Mouse (Mus musculus): ENCODE measurements around the gene Mpc1. TPM values are rescaled to one million over a fixed set of nuclear protein-coding genes. Genes with fewer than 3 reads are reported as not detected.
A peak's percentile ranks its signal among the peaks of the same experiment; 100 is the strongest.
"Not testable (repeated sequence)": the region's sequence is repeated elsewhere in the genome, so short reads cannot be mapped to it uniquely, and the experiment has no call there.

The Mpc1 gene
- polyA plus RNA-seq, 1 experiment from 2014 or later = 96.2 TPM

DNA sequence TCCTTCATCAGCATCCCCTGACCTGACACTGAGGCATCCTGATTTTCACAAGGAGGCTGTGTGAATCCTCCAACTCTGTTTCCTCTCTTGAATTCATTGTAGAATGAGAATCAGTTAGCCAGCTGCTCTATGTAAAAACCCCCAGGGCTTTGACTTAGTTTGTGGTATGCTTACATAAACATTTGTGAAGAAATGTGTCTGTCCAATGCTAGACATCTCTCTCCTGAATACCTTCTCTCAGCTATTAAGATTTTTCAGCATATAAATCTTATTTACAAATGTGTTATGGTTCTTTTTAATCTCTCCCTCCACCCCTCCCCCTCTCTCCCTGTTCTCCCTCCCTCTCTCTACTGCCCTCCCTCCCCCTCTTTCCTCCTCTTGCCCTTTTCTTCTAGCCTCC is 28.4 kb upstream of the Mpc1 start:
- no peak overlapping the region for H3K4me3 ChIP-seq
- no peak overlapping the region for H3K27ac ChIP-seq
- H3K9me3 ChIP-seq = no peaks in the 10 kb centered on the region
- no peaks in the 10 kb centered on the region for H3K36me3 ChIP-seq
- H3K27me3 ChIP-seq (ENCODE audit: insufficient read depth, poor library complexity, severe bottlenecking) = peaks cover 8% of the 10 kb centered on the region; the same call in 1 of the 2 replicates
- H3K4me1 ChIP-seq = no peaks in the 10 kb centered on the region
- no peak for DNase-seq (ENCODE audit: low spot score)

GRCm38 (mm10) chr17:8254914-8255313 is 27.8 kb upstream of the Mpc1 start:
- Histone ChIP-seq H3K36me3 (no peaks in the 10 kb centered on the region), H3K27me3 (ENCODE audit: insufficient read depth, poor library complexity, severe bottlenecking) (peaks cover 12% of the 10 kb centered on the region), H3K27ac (no peak overlapping the region), H3K4me3 (no peak overlapping the region), H3K9me3 (no peaks in the 10 kb centered on the region), H3K4me1 (no peaks in the 10 kb centered on the region)
- WGBS = 65% methylated on average over 3 of the region's 3 CpGs
- DNase-seq (ENCODE audit: low spot score) = no peak

DNA sequence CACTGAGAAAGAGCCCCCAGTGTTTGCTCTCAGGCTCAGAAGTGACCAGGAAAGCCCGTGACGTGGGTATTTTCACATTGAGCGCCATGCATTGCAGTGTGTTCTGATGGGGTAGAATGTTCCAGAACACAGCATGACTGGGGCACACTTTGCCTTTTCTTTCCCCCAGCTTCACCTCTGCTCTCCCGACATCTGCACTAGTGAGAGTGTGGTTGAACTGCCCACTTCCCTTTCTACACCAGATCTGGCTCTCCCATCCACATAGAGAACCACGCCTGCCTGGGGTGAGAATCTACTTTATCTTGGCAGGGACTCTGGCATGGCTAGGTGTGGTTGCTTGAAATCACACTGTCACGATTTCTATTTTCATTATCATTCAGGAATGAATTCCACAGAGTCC is 27.1 kb upstream of the Mpc1 start:
- Histone ChIP-seq H3K4me1 (no peaks in the 10 kb centered on the region), H3K36me3 (no peaks in the 10 kb centered on the region), H3K27ac (no peak overlapping the region), H3K27me3 (ENCODE audit: insufficient read depth, poor library complexity, severe bottlenecking) (peaks cover 16% of the 10 kb centered on the region), H3K4me3 (no peak overlapping the region), H3K9me3 (no peaks in the 10 kb centered on the region)
- 74% methylated on average over 6 of the region's 6 CpGs for WGBS
- DNase-seq (ENCODE audit: low spot score) = no peak

DNA sequence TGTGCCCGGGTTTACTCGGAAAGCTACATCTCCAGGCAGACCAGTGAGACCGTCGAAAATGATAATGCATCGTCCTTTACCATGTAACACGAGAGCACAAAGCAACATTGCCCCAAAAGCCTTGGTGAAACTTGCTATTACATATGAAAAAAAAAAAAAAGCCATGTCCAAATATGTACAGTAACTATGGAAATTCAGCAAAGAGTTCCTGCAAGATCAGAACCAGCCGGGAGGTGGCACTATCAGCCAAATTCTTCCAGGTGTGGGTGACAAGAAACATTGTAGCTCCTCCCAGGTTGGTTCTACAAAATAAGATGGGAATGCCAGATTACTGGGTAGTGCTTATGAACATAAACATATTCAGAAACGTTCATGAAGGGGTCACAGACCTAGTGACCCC is 25.7 kb upstream of the Mpc1 start:
- Histone ChIP-seq H3K36me3 (no peaks in the 10 kb centered on the region), H3K4me3 (no peak overlapping the region), H3K4me1 (no peaks in the 10 kb centered on the region), H3K9me3 (no peaks in the 10 kb centered on the region), H3K27ac (no peak overlapping the region), H3K27me3 (ENCODE audit: insufficient read depth, poor library complexity, severe bottlenecking) (peaks cover 19% of the 10 kb centered on the region)
- 67% methylated on average over 8 of the region's 8 CpGs for WGBS
- DNase-seq (ENCODE audit: low spot score) = no peak

- H3K27ac ChIP-seq; DNase-seq (ENCODE audit: low spot score); H3K4me1 ChIP-seq; H3K4me3 ChIP-seq; H3K9me3 ChIP-seq; H3K36me3 ChIP-seq: not testable (repeated sequence)
- WGBS = 14% methylated on average over 7 of the region's 7 CpGs
- H3K27me3 ChIP-seq (ENCODE audit: insufficient read depth, poor library complexity, severe bottlenecking) = peaks cover 19% of the 10 kb centered on the region
Observed at GRCm38 (mm10) chr17:8264638-8265037, 18.1 kb upstream of the Mpc1 start.

DNA sequence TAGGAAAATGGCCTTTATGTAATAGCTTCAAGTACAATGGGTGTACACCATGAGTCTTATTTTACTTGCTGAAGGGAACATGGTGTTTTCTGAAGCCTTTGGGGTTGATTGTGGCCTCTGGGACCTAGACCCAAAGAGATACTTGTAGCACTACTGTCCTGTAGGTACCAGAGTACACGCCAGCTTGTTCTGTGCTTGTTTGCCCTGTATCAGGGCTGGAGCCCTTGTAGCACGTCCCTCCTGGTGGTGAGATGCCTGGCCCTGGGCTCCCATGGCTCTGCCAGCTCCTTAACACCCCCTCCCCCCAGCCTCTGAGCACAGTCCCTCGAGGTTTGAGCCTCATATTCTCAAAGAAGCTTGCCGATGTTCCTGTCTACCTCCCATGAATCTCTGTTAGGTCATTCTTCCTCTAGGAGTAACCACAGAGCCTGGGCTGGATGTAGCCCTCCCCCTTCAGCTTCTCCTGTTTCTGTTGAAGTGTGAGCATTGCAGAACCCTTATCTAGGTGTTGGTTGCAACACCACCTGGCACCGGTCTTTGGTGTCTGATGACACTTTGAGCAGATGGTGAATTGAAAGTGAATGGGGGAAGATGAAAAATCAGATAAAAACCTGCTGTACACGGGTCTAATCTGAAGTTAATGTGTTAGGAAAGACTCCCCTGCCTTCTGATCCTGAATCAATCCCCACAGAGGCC is 10.5 kb upstream of the Mpc1 start:
- H3K27ac ChIP-seq = no peak overlapping the region
- no peak for DNase-seq (ENCODE audit: low spot score)
- H3K4me3 ChIP-seq = no peak overlapping the region
- no peaks in the 10 kb centered on the region for H3K9me3 ChIP-seq
- H3K27me3 ChIP-seq (ENCODE audit: insufficient read depth, poor library complexity, severe bottlenecking) = peaks cover 33% of the 10 kb centered on the region
- no peaks in the 10 kb centered on the region for H3K36me3 ChIP-seq
- 41% methylated on average over 6 of the region's 6 CpGs for WGBS
- H3K4me1 ChIP-seq = peaks cover 14% of the 10 kb centered on the region; the same call in 1 of the 2 replicates

DNA sequence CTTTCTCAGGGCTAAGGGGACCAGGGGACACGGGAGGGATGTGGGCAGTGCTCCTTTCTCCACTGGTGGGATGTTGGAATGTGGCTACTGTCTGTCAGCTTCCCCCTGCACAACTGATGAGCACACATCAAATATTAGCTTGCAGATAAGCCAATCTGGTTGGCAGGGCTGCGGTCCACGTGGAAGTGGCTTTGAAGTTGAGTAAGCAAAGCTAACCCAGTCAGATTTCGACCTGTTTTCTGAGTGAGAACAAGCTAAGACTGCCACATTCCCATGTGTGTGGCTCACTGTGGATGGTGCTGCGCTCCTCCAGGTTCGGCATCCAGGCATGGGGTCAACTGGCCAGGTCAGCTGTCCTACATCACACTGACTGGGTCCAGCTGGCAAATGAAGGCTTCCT is 9.8 kb upstream of the Mpc1 start:
- DNase-seq (ENCODE audit: low spot score) = no peak
- Histone ChIP-seq H3K9me3 (no peaks in the 10 kb centered on the region), H3K4me1 (peaks cover 14% of the 10 kb centered on the region; the same call in 1 of the 2 replicates), H3K27me3 (ENCODE audit: insufficient read depth, poor library complexity, severe bottlenecking) (peaks cover 28% of the 10 kb centered on the region), H3K27ac (no peak overlapping the region), H3K36me3 (no peaks in the 10 kb centered on the region), H3K4me3 (no peak overlapping the region)
- WGBS = 55% methylated on average over 6 of the region's 6 CpGs

GRCm38 (mm10) chr17:8276071-8276470 is 6.6 kb upstream of the Mpc1 start:
- WGBS = 67% methylated on average over 4 of the region's 4 CpGs
- H3K4me3 ChIP-seq = no peak overlapping the region
- H3K4me1 ChIP-seq = peaks cover 14% of the 10 kb centered on the region; the same call in 1 of the 2 replicates
- DNase-seq (ENCODE audit: low spot score) = no peak
- no peaks in the 10 kb centered on the region for H3K36me3 ChIP-seq
- no peak overlapping the region for H3K27ac ChIP-seq
- peaks cover 32% of the 10 kb centered on the region for H3K27me3 ChIP-seq (ENCODE audit: insufficient read depth, poor library complexity, severe bottlenecking)
- H3K9me3 ChIP-seq = no peaks in the 10 kb centered on the region

DNA sequence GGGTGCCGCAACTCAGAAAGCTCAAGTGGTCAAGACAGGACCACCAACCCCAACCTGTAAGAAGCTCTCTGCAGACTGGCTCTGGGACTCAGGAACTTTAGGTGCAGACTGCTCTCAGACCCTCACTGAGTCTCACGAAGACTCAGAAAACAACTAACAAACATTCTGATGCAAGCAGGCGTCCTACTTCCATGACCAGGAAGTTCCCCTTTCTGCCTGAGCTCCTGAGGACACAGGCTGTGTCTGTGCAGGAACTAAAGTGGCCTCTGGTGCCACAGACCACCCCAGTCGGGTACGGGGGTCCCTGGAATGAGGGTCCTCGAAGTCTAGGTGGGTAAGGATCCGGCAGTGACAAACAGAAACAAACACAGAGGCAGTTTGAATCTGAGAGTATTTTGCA is 6.0 kb upstream of the Mpc1 start:
- Histone ChIP-seq H3K4me3 (no peak overlapping the region), H3K27ac (no peak overlapping the region), H3K9me3 (no peaks in the 10 kb centered on the region), H3K27me3 (ENCODE audit: insufficient read depth, poor library complexity, severe bottlenecking) (peaks cover 32% of the 10 kb centered on the region), H3K36me3 (no peaks in the 10 kb centered on the region), H3K4me1 (0 out of 2 replicates have a peak, but pooled peaks cover 9% of the 10 kb centered on the region)
- WGBS = 74% methylated on average over 7 of the region's 7 CpGs
- no peak for DNase-seq (ENCODE audit: low spot score)

- WGBS = 95% methylated on average over 3 of the region's 3 CpGs
- Histone ChIP-seq H3K4me1 (0 out of 2 replicates have a peak, but pooled peaks cover 7% of the 10 kb centered on the region), H3K36me3 (no peaks in the 10 kb centered on the region), H3K4me3 (no peak overlapping the region), H3K27ac (no peak overlapping the region), H3K9me3 (no peaks in the 10 kb centered on the region), H3K27me3 (ENCODE audit: insufficient read depth, poor library complexity, severe bottlenecking) (peaks cover 32% of the 10 kb centered on the region)
- no peak for DNase-seq (ENCODE audit: low spot score)
Observed at GRCm38 (mm10) chr17:8277266-8277665, 5.4 kb upstream of the Mpc1 start.

DNA sequence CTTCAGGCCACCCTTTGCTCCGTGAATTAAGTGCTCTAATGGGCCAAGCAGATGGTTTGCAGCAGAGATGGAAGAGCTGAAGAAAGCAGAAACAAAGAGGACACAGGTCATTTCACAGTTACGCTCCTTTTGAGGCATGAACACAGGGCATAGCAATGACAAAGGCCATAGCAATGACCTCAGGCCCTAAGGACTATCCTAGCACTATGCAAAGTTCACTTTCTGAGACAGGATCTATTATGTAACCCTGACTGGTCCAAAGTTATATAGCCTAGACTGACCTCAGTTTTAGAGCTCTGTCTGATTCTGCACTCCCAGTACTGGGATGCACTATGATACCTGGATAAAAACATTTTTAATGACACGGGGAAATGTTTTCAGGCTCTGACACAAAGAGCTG is 4.3 kb upstream of the Mpc1 start:
- no peaks in the 10 kb centered on the region for H3K9me3 ChIP-seq
- 0 out of 2 replicates have a peak, but pooled peaks cover 5% of the 10 kb centered on the region for H3K4me1 ChIP-seq
- 62% methylated on average over 3 of the region's 3 CpGs for WGBS
- H3K27ac ChIP-seq = no peak overlapping the region
- no peak for DNase-seq (ENCODE audit: low spot score)
- H3K36me3 ChIP-seq = no peaks in the 10 kb centered on the region
- no peak overlapping the region for H3K4me3 ChIP-seq
- peaks cover 22% of the 10 kb centered on the region for H3K27me3 ChIP-seq (ENCODE audit: insufficient read depth, poor library complexity, severe bottlenecking)

DNA sequence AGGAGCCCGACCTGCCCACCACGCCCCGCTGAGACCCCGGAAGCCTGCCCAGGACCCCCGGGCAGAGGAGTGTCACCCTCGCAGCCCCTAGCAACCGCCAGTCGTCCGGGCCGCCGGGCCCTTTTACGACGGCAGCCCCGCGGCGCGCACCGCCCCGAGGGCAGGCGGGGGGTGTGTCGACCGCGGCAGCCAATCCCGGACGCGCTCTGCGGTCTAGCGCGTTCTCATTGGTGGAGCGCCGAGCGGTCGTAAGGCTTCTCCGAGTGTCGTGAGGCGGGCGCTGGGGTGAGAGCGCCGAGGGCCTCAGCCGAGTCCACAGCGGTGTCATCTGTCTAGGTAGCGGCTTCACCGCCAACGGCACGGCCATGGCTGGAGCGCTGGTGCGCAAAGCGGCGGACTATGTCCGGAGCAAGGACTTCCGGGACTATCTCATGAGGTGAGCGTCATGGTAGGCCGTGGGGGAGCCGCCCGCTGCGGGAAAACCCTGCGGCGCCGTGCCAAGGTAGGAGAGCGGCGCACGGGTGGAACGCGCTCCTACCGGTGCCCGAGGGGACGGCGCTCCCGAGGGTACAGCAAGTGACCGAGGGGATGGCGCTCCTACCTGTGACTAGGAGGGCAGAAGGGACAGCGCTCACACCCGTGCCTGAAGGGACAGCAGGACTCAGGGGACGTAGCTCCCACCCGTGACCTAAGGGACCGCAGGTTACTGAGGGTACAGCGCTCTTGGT is 986 bp downstream of the Mpc1 start:
- peak; percentile 97 for DNase-seq (ENCODE audit: low spot score)
- Histone ChIP-seq H3K36me3 (no peaks in the 10 kb centered on the region), H3K27me3 (ENCODE audit: insufficient read depth, poor library complexity, severe bottlenecking) (peaks cover 20% of the 10 kb centered on the region; the same call in 1 of the 2 replicates), H3K4me1 (0 out of 2 replicates have a peak, but pooled peaks cover 12% of the 10 kb centered on the region), H3K4me3 (peak overlapping the region; percentile 76), H3K9me3 (no peaks in the 10 kb centered on the region), H3K27ac (peak overlapping the region; percentile 98)
- 2% methylated on average over 77 of the region's 77 CpGs for WGBS

- Histone ChIP-seq H3K27ac (peak overlapping the region; percentile 98), H3K4me3 (peak overlapping the region; percentile 76), H3K4me1 (0 out of 2 replicates have a peak, but pooled peaks cover 12% of the 10 kb centered on the region), H3K9me3 (no peaks in the 10 kb centered on the region), H3K27me3 (ENCODE audit: insufficient read depth, poor library complexity, severe bottlenecking) (peaks cover 20% of the 10 kb centered on the region; the same call in 1 of the 2 replicates), H3K36me3 (0 out of 2 replicates have a peak, but pooled peaks cover under 1% of the 10 kb centered on the region)
- under 1% methylated on average over 32 of the region's 32 CpGs for WGBS
- DNase-seq (ENCODE audit: low spot score) = peak; percentile 84
Observed at GRCm38 (mm10) chr17:8284254-8284661, 1.6 kb downstream of the Mpc1 start.
